Mouse (Mus musculus) heart, adult 2 months (tissue): ENCODE results near the gene Large1. TPM values are rescaled to one million over a fixed set of nuclear protein-coding genes. Genes with fewer than 3 reads are reported as not detected.
A peak's percentile ranks its signal among the peaks of the same experiment; 100 is the strongest.

Experiments
- DNase-seq, 2 experiments: peaks; one replicate each; pipeline ENCODE4 v3.0.0; 2021
- H3K27ac ChIP-seq: fragments of 200-600 bp; 2 replicates; pipeline ENCODE4 v1.8.1; 2022
- H3K27me3 ChIP-seq: fragments of 200-500 bp; 2 replicates; pipeline ENCODE4 v1.6.1; 2012; ENCODE audit warnings: mild to moderate bottlenecking, low read length, inconsistent platforms, mixed read lengths; ENCODE audit not compliant: control insufficient read depth, insufficient read depth
- H3K36me3 ChIP-seq: fragments of 200-500 bp; 2 replicates; pipeline ENCODE4 v1.6.1; 2012; ENCODE audit warnings: low read length, inconsistent platforms; ENCODE audit not compliant: control insufficient read depth, insufficient read depth
- H3K4me1 ChIP-seq: fragments of 200-500 bp; 2 replicates; pipeline ENCODE4 v1.6.1; 2011; ENCODE audit warnings: low read length; ENCODE audit not compliant: control insufficient read depth, insufficient read depth
- H3K4me3 ChIP-seq: fragments of 200-600 bp; 2 replicates; pipeline ENCODE4 v1.8.1; 2022
- H3K79me2 ChIP-seq: fragments of 200-500 bp; replicated peaks from 2 replicates; pipeline ENCODE4 v1.6.1; 2012; ENCODE audit warnings: mild to moderate bottlenecking, inconsistent platforms, low read length, moderate library complexity, mixed read lengths; ENCODE audit not compliant: control insufficient read depth, insufficient read depth
- H3K9ac ChIP-seq: fragments of 200-500 bp; 2 replicates; pipeline ENCODE4 v1.6.1; 2012; ENCODE audit warnings: low read depth, mild to moderate bottlenecking, control low read depth, inconsistent platforms, low read length, mixed read lengths
- CTCF ChIP-seq: fragments of 200-600 bp; IDR thresholded peaks from 2 replicates; pipeline ENCODE4 v1.8.1; 2022; ENCODE audit warnings: antibody characterized with exemption, mild to moderate bottlenecking, moderate library complexity
- EP300 ChIP-seq: fragments of 200-500 bp; IDR thresholded peaks from 2 replicates; pipeline ENCODE4 v1.6.1; 2011; ENCODE audit warnings: low read depth, low read length, control low read depth; ENCODE audit not compliant: insufficient read depth
- POLR2A ChIP-seq: fragments of 200-500 bp; IDR thresholded peaks from 2 replicates; pipeline ENCODE4 v1.6.1; 2011; ENCODE audit warnings: mild to moderate bottlenecking, low read depth, low read length, control low read depth; ENCODE audit not compliant: insufficient read depth
- WGBS: fragments of 180-500 bp; shearing (Covaris S2); methylation state at CpG from one replicate; pipeline ENCODE4 v1.1.7; 2018; 5-methylcytosine and 5-hydroxymethylcytosine counted together
- intact Hi-C: fragments of 180-260 bp; cut with DNase I; formaldehyde crosslinking; loops from one replicate; pipeline ENCODE4 v1.15.1; 2025
- polyA plus RNA-seq: library from polyadenylated mRNA; depleted of rRNA; stranded (reverse); fragments of >200 nt; gene quantifications from 2 replicates; pipeline ENCODE4 v1.2.3, GENCODE M21; 2012
- total RNA-seq, 2 experiments: library from RNA; stranded (reverse); gene quantifications; 2 replicates each; pipeline ENCODE4 v1.2.3; 2021

Large1 gene
- total and polyA plus RNA-seq, 3 experiments, result 20.7 to 42.0 (median 36.0) TPM

DNA sequence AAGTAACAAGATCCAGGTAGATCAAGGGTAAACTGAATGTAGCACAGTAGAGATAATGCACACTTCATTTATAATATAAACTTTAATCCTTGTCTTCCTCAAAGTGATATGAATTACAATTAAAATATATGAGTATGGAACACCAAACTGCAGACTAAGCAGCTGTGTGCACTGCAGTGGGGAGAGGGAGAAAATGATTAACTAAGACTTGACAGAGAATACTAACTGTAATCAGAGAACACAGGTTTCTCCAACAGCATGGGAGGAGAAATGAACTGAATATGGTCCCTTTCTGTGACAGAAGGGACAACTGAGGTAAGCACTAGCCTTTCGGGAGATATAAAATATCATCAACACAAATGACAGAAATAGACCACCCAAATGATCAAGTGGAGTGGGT lies 164.7 kb downstream of the Large1 start:
- H3K27me3 ChIP-seq, result no peaks in the 10 kb centered on the region
- no peak overlapping the region for H3K4me3 ChIP-seq
- H3K27ac ChIP-seq, result no peak overlapping the region
- DNase-seq, result no peak
- intact Hi-C loops, result no loop called here
- no peaks in the 10 kb centered on the region for H3K4me1 ChIP-seq
- 100% methylated on average over 1 of the region's 1 CpGs for WGBS
- no peak overlapping the region for H3K9ac ChIP-seq
- TF ChIP-seq POLR2A (no peak), EP300 (no peak)
- no peaks in the 10 kb centered on the region; the same call in 1 of the 2 replicates for H3K79me2 ChIP-seq
- no peaks in the 10 kb centered on the region for H3K36me3 ChIP-seq

DNA sequence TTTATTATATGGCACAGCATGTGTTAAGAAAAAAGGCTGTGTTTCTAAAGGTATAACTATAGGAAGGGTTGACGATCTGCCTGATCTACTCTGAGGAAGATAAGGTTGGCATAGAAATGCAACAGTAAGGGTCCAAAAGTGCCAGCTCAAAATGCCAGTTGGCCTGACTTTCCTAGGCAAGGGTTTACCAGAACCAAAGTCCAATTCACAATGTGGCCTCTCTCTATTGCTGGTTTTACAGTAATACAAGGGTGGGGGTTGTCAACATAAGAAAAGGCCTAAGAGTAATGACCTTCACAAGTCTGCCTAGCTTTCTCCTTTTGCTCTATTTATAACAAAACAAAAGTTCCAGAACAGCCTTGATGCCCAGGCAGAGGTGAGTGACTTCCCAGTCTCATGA lies 166.0 kb downstream of the Large1 start:
- Histone ChIP-seq H3K27ac (no peak overlapping the region), H3K27me3 (no peaks in the 10 kb centered on the region), H3K4me3 (no peak overlapping the region), H3K79me2 (no peaks in the 10 kb centered on the region), H3K9ac (no peak overlapping the region), H3K36me3 (no peaks in the 10 kb centered on the region), H3K4me1 (no peaks in the 10 kb centered on the region)
- 80% methylated on average over 1 of the region's 1 CpGs for WGBS
- intact Hi-C loops, result no loop called here
- TF ChIP-seq EP300 (no peak), CTCF (no peak), POLR2A (no peak)
- DNase-seq, result no peak

- no peak overlapping the region; the same call in 1 of the 2 replicates for H3K27ac ChIP-seq
- no peak overlapping the region for H3K4me3 ChIP-seq
- H3K79me2 ChIP-seq, result no peaks in the 10 kb centered on the region
- TF ChIP-seq POLR2A (no peak), CTCF (no peak), EP300 (no peak)
- H3K4me1 ChIP-seq, result peaks cover 3% of the 10 kb centered on the region; the same call in 1 of the 2 replicates
- H3K9ac ChIP-seq, result no peak overlapping the region
- DNase-seq, result no peak
- H3K27me3 ChIP-seq, result no peaks in the 10 kb centered on the region
- intact Hi-C loops, result no loop called here
- 47% methylated on average over 1 of the region's 1 CpGs for WGBS
- peaks cover 4% of the 10 kb centered on the region for H3K36me3 ChIP-seq
These were observed 174.9 kb downstream of the Large1 start for GRCm38 (mm10) chr8:73178434-73178833.

DNA sequence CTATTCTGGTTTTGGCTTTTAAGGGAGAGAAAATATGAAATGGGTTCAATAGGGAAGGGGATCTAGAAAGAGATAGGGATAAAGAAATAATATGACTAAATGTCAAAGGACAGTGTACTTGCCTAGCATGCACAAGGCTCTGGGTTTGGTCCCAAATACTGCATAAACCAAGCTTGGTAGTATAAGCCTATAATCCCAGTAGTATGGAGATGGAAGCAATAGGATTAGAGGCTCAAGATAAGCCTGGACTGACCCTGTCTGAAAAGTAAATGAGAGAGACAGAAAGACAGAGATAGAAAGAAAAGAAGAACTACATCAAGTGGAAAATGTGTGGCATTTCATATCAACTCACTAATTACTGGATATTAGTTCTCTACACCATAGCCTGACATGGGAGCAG lies 180.7 kb downstream of the Large1 start:
- H3K27ac ChIP-seq, result no peak overlapping the region
- no peak for DNase-seq
- no peak for TF ChIP-seq POLR2A
- no peak for TF ChIP-seq EP300
- no peak for TF ChIP-seq CTCF
- H3K9ac ChIP-seq, result no peak overlapping the region
- intact Hi-C loops, result no loop called here
- H3K27me3 ChIP-seq, result no peaks in the 10 kb centered on the region
- no peak overlapping the region for H3K4me3 ChIP-seq
- H3K79me2 ChIP-seq, result no peaks in the 10 kb centered on the region
- no peaks in the 10 kb centered on the region for H3K4me1 ChIP-seq
- H3K36me3 ChIP-seq, result no peaks in the 10 kb centered on the region

GRCm38 (mm10) chr8:73161994-73162393 lies 191.3 kb downstream of the Large1 start:
- Histone ChIP-seq H3K4me1 (peaks cover 6% of the 10 kb centered on the region), H3K79me2 (no peaks in the 10 kb centered on the region), H3K27ac (no peak overlapping the region), H3K4me3 (no peak overlapping the region), H3K27me3 (no peaks in the 10 kb centered on the region), H3K9ac (no peak overlapping the region), H3K36me3 (no peaks in the 10 kb centered on the region)
- peak in 1 of 2 experiments; percentile 9 for DNase-seq
- TF ChIP-seq POLR2A (no peak), EP300 (no peak), CTCF (no peak)
- intact Hi-C loops, result no loop called here
- 67% methylated on average over 3 of the region's 3 CpGs for WGBS

DNA sequence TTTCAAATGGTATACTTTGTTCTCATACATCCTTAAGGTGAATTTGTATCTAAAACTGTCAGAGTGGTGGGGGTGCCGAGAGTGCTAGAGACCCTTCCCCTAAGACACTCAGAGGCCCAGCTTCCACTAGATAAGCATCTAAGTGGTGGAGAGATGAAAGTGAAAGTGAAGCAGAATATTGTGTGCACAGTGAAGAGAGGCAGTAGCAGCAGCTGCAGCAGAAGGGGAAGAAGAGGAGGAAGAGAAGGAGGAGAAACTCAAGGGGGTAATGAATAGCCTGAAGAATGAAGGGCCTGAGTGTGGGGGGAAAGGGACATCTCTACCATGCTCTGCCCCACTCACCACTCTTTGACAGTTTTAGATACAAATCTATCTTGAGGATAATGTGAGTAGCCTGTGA lies 191.8 kb downstream of the Large1 start:
- no peak overlapping the region for H3K4me3 ChIP-seq

More for the DNA sequence above, 191.8 kb downstream of the Large1 start:
- Histone ChIP-seq H3K27me3 (no peaks in the 10 kb centered on the region), H3K4me1 (peaks cover 6% of the 10 kb centered on the region), H3K9ac (no peak overlapping the region), H3K27ac (no peak overlapping the region), H3K36me3 (no peaks in the 10 kb centered on the region), H3K79me2 (no peaks in the 10 kb centered on the region)
- DNase-seq, result no peak
- intact Hi-C loops, result no loop called here
- TF ChIP-seq CTCF (no peak), POLR2A (no peak), EP300 (no peak)
- WGBS, result 74% methylated on average over 1 of the region's 1 CpGs
